Mouse (Mus musculus) ES-Bruce4 (cell line): ENCODE measurements around the gene Capn3. TPM values are rescaled to one million over a fixed set of nuclear protein-coding genes. Genes with fewer than 3 reads are reported as not detected.

Experiments
- H3K27ac ChIP-seq: 2 replicates; pipeline ENCODE4 v1.5.1; 2012; ENCODE audit warnings: low read length, inconsistent platforms; ENCODE audit not compliant: insufficient read depth
- H3K27me3 ChIP-seq: 2 replicates; pipeline ENCODE4 v1.6.1; 2012; ENCODE audit warnings: mild to moderate bottlenecking, low read length, inconsistent platforms; ENCODE audit not compliant: control insufficient read depth, poor library complexity, insufficient read depth, severe bottlenecking
- H3K36me3 ChIP-seq: 2 replicates; pipeline ENCODE4 v1.6.1; 2012; ENCODE audit warnings: inconsistent platforms, mild to moderate bottlenecking, low read length, moderate library complexity; ENCODE audit not compliant: control insufficient read depth, poor library complexity, insufficient read depth, severe bottlenecking
- H3K4me1 ChIP-seq: one replicate; pipeline ENCODE4 v1.8.1; 2011; ENCODE audit warnings: low read length; ENCODE audit not compliant: control insufficient read depth, insufficient read depth
- H3K4me3 ChIP-seq: 2 replicates; pipeline ENCODE4 v1.5.1; 2011; ENCODE audit warnings: low read depth, mild to moderate bottlenecking, low read length
- H3K9ac ChIP-seq: 2 replicates; pipeline ENCODE4 v1.6.1; 2012; ENCODE audit warnings: low read depth, mild to moderate bottlenecking, inconsistent platforms; ENCODE audit not compliant: poor library complexity, severe bottlenecking
- H3K9me3 ChIP-seq: replicated peaks from 2 replicates; pipeline ENCODE4 v1.6.1; 2012; ENCODE audit warnings: mild to moderate bottlenecking, low read length, inconsistent platforms; ENCODE audit not compliant: control insufficient read depth, poor library complexity, insufficient read depth, severe bottlenecking
- CTCF ChIP-seq: IDR thresholded peaks from one replicate; pipeline ENCODE4 v1.8.1; 2011; ENCODE audit warnings: low read depth, low read length
- EP300 ChIP-seq: IDR thresholded peaks from 2 replicates; pipeline ENCODE4 v1.6.1; 2011; ENCODE audit warnings: low read depth, low read length; ENCODE audit not compliant: insufficient read depth
- POLR2A ChIP-seq: IDR thresholded peaks from one replicate; pipeline ENCODE4 v1.8.1; 2011; ENCODE audit warnings: low read length; ENCODE audit not compliant: insufficient read depth
- polyA plus RNA-seq: library from polyadenylated mRNA; stranded (reverse); fragments of >200 nt; gene quantifications from 2 replicates; pipeline ENCODE4 v1.2.4, GENCODE M21; 2011; ENCODE audit warnings: low read depth; ENCODE audit not compliant: missing spikeins, insufficient read depth, insufficient read length

The Capn3 gene
- polyA plus RNA-seq, 1 experiment, result not detected

- Histone ChIP-seq H3K9ac (no peak overlapping the region), H3K27ac (no peak overlapping the region), H3K36me3 (no peaks in the 10 kb centered on the region), H3K9me3 (no peaks in the 10 kb centered on the region), H3K4me3 (no peak overlapping the region), H3K4me1 (no peaks in the 10 kb centered on the region), H3K27me3 (no peaks in the 10 kb centered on the region)
- TF ChIP-seq EP300, result no peak
These were observed 47.3 kb downstream of the Capn3 start for GRCm38 (mm10) chr2:120503094-120503493.

GRCm38 (mm10) chr2:120503992-120504391, 48.2 kb downstream of the Capn3 start:
- Histone ChIP-seq H3K36me3 (peaks cover under 1% of the 10 kb centered on the region; the same call in 1 of the 2 replicates), H3K9me3 (no peaks in the 10 kb centered on the region), H3K27me3 (no peaks in the 10 kb centered on the region), H3K4me3 (no peak overlapping the region), H3K9ac (no peak overlapping the region), H3K27ac (no peak overlapping the region), H3K4me1 (no peaks in the 10 kb centered on the region)
- TF ChIP-seq CTCF (no peak), POLR2A (no peak), EP300 (no peak)

GRCm38 (mm10) chr2:120514181-120514580, 58.4 kb downstream of the Capn3 start:
- Histone ChIP-seq H3K9ac (no peak overlapping the region), H3K4me1 (peaks cover 6% of the 10 kb centered on the region), H3K4me3 (no peak overlapping the region), H3K27me3 (no peaks in the 10 kb centered on the region), H3K36me3 (peaks cover 75% of the 10 kb centered on the region), H3K9me3 (no peaks in the 10 kb centered on the region), H3K27ac (peak overlapping the region; percentile 92)
- TF ChIP-seq POLR2A (no peak), EP300 (0 out of 2 replicates have a peak, but pooled peaks have one; percentile 47), CTCF (no peak)

DNA sequence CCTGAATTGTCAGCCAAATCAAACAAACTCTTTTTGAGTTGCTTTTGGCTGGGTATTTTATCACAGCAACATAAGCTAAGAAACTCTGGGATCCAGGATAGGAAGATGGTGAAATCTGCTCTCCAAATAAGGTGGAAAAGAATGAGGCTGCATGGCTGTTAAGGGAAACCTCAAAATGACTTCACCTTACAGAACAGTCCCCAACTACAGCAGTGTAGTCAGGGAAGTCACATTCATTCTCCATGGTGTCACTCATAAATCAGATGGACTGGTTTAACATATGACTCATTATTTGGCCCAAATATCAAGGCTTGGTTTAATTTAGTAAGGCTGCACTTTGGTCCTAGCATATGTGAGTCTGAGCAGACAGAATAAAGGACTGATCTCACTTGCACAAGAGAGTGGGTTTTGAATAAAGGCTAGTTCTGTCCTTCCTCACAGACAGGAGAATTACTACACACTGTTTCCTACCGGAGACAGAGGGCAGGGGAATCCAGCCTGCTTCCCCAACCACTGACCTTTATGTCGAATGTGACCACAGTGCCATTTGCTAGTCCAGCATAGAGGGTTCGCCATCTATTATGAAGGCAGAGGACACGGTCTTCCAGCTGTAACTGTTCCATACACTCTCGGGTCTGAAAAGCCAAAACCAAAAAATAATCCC, 62.9 kb downstream of the Capn3 start:
- no peak for TF ChIP-seq EP300
- TF ChIP-seq POLR2A, result no peak
- no peak for TF ChIP-seq CTCF
- Histone ChIP-seq H3K4me1 (peaks cover 6% of the 10 kb centered on the region), H3K27ac (no peak overlapping the region), H3K9ac (no peak overlapping the region), H3K9me3 (no peaks in the 10 kb centered on the region), H3K4me3 (no peak overlapping the region), H3K36me3 (peaks cover 84% of the 10 kb centered on the region), H3K27me3 (no peaks in the 10 kb centered on the region; the same call in 1 of the 2 replicates)

- no peak overlapping the region for H3K4me3 ChIP-seq
- no peaks in the 10 kb centered on the region for H3K27me3 ChIP-seq
- H3K9ac ChIP-seq, result no peak overlapping the region
- no peak overlapping the region for H3K27ac ChIP-seq
- no peak for TF ChIP-seq POLR2A
- no peak for TF ChIP-seq EP300
- no peak for TF ChIP-seq CTCF
- no peaks in the 10 kb centered on the region for H3K9me3 ChIP-seq
- H3K4me1 ChIP-seq, result no peaks in the 10 kb centered on the region
- peaks cover 96% of the 10 kb centered on the region for H3K36me3 ChIP-seq
These were observed 71.0 kb downstream of the Capn3 start for GRCm38 (mm10) chr2:120526771-120527170.

- Histone ChIP-seq H3K27me3 (no peaks in the 10 kb centered on the region), H3K36me3 (peaks cover 88% of the 10 kb centered on the region), H3K9me3 (no peaks in the 10 kb centered on the region), H3K4me3 (no peak overlapping the region), H3K4me1 (no peaks in the 10 kb centered on the region), H3K27ac (no peak overlapping the region), H3K9ac (no peak overlapping the region)
- no peak for TF ChIP-seq POLR2A
- TF ChIP-seq EP300, result no peak
- TF ChIP-seq CTCF, result no peak
These were observed 73.7 kb downstream of the Capn3 start for GRCm38 (mm10) chr2:120529531-120529930.
